Mouse (Mus musculus): ENCODE results near the gene Urb1.

The Urb1 gene

DNA sequence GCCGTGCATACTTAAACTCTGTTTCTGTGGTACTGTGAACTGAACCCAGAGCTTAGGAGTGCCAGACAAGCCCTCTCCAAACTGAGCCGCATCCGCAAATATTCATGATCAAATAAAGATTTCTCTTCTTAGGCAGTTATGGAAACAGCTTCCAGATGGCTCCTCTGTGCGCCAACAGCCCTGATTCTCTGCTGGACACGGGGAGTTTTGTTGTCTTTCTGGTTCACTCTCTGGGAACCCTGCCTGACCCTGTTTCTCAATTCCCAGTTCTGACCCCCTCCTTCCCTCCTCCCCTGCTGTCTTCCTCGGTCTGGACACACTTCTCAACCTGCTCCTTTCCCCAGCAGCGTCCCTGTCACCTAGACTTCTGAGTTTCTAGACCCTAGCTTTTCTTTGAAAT lies 12.8 kb upstream of the Urb1 start:
- 46% methylated on average over 7 of the region's 7 CpGs for WGBS

DNA sequence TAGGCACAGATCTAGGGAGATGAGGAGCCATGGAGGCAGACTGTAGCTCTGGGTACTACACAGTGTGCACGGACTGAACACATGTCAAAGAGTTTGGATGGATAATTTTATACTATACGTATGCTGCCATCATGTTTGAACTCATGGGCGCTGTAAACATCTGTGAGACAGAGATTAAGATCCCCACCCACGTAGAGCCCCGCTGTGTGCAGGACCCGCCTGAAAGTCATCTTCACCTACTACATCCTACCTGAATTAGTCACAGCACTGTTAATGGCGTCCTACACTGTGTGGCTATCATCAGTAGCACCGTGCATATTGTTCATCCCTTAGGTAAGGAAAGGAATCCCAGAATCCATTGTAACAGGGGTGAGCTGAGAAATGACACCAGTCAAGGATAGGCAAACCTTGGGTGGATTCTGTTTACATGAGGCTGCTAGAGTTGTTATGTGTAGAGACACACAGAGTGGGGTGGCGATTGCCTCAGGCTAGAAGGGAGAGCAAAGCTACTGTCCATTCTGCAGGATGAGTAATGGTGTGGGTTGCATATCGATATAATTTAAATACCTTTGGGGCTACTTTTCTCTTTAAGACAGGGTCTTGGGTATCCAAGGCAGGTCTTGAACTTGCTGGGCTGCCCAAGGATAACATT lies 12.2 kb upstream of the Urb1 start:
- 92% methylated on average over 10 of the region's 10 CpGs for WGBS

DNA sequence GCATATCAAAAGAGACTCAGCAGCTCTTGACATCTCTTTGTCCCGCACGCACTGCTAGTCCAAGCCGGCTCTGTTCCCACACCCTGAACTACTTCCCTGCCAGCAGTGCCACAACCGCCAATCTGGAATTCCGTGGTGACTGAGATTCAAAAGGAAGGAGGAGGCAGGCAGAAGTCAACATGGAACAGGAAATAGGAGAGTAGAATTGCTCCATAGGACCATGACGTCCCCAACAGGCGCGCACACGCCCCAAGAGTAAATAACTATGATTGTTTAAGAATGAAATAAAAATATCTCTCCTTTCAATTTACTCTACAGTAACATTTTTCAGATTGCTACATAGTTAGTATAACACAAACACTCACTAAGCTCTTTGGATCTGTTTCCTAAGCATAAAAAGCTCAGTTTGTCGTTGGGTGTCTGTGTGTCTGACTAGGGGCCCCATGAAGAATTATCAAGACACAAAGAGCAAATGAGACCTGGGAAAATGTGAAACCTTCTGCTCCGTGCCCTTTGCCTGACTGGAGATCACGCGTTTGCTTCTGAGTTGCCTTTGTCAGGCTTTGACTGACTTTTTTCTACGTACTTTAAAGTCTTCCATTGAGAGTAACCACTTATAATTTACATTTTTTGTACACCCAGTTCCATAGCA lies 11.0 kb upstream of the Urb1 start:
- WGBS: 70% methylated on average over 14 of the region's 14 CpGs

DNA sequence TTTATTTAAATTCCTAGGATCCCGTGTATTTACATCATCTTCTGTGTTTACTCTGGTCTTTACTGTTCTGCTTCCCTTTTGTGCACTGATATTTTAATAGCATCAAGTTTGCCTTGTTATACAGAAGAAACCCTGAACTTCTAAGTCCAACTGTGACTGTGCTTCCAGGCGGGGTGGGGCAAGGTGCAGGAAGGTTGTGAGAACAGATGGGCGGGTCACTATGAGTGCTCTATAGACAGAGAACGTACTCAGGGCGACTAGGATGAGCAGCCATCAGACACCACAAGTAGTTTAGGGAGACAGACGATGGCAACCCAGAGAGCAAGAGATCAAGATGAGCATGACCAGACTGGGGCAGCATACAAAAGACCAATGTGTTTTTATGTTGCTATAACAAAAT lies 10.1 kb upstream of the Urb1 start:
- WGBS: 85% methylated on average over 6 of the region's 6 CpGs

DNA sequence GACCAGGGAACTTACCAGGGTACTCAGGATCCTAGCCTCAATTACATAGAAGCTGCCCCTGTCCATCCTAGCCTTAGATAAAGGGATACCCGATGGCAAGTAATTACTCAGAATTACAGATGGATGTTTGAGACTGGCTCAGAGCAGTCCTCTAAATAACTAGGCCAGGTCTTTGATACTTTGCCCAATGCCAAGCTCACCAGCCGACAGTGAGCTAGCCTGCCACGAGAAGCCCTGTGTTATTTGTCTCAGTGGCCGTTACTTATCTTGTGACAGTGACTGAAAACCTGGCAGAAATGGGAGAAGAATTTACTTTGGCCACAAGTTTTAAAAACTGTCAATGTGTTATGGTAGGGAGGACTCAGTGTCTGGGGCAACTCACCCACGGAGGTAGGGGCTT lies 1.9 kb upstream of the Urb1 start:
- 81% methylated on average over 5 of the region's 5 CpGs for WGBS

DNA sequence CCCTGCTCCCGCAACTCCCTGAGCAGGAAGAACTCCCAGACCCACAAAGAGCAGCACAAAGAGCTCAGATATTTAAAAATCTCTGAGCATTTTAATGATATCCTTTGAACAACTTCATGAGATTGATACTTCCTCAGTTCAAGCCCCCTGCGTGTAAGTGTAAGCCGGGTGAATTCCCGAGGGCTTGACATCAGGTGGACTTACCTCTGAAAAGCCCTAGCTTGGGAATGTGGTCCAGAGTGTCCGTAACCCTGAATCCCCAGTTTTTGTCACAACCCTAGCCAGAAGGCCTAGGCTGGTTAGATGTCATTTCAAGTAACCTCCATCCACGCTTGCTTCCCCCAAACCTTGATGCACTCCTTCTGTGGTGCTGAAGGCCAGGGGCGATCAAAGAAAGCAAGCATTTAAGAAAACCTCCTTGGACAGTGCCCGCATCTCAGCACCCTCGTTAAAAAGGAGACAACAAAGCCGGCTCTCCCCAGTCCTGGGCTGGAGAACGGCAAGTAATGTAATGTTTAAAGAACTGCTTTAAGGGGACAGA lies 573 bp upstream of the Urb1 start:
- WGBS: 29% methylated on average over 11 of the region's 11 CpGs

DNA sequence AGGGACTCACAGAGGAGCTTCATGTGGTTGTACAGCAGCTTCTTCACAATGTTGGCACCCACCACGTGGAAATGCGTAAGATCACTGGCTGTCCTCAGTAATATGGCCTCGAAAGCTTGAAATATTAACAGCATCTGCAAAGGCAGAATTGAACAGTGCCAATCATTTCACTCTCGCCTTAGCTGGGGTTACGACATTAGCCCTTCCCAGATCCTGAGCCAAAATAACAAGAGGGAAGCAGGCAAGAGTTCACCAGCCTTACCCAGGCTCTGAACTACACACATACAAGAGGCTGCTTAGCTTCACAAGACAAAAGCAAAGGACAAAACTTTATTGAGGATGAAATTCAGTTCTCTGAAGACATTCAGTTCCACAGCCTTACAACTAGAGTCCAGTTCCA lies 5.7 kb downstream of the Urb1 start:
- 92% methylated on average over 5 of the region's 5 CpGs for WGBS

DNA sequence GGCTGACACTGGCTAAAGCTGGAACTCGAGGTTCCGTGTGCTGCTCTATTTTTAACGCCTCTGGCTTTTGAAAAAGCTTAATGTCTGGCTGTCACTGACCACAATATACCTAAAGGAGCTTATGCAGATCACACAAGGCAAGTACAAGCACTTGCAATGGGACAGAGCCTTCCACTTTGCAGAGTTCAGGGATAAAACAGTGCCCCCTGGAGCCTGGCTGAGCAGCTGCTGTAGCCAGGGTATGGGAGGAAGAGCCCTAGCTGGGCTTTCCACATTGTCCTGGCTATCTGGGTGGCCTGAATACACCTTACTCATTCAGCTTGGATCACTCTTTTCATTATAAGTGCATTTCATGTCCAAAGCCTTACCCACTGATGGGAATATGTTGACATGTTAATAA lies 8.3 kb downstream of the Urb1 start:
- WGBS: 70% methylated on average over 3 of the region's 3 CpGs

DNA sequence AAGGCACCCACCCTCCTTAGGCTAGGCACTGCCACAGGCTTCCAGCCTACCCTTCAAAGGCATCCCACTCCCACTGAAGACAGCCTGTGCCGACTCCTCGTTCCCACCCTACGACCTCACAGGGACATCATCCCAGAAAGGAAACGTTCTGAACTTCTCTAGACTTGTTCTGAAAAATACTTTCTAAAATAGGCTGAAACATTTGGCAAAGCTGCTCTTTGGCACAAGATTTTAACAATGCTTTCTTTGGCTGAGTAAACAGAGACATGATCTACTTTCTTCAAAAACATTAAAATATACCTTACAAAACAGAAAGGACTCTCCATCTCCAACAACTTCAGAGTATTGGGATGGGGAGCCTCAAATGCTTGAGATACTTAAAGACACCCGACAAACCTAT lies 9.0 kb downstream of the Urb1 start:
- 57% methylated on average over 5 of the region's 5 CpGs for WGBS

DNA sequence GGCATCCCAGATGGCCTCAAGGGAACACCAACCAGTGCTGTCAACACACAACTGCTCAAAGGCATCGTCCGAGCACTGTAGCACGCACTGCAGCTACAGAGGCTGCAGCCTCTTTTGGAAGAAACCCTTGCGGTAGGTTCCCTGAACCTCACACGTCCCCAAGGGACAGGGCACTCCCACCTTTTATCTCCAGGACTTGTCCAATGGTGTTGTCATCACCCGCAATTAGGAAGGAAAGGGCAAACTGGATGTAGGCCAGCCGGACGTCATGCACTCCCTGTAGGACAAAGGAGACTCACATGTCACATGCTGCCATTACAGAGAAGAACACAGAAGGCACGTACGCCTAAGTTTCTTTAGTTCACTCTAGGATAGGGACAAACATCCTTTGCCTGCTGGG lies 10.4 kb downstream of the Urb1 start:
- WGBS: 75% methylated on average over 10 of the region's 10 CpGs

DNA sequence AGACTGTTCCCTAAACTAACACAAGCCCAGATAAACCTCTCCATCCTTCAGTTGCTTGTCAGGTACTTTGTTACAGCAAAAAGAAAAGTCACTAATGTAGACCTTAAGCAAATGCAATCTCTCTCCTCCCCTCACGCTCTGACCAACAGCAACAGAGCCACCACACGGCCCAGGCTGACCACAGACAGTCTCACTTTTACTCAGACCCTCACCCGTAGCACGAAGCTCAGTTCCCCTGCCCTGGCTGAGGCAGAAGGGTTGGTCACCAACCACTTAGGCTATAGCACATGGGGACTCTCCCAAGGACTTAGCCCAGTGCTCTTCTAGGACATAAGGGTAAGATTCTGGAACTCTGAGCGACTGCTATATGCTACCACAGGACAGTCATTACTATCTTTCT lies 11.4 kb downstream of the Urb1 start:
- 94% methylated on average over 5 of the region's 5 CpGs for WGBS

DNA sequence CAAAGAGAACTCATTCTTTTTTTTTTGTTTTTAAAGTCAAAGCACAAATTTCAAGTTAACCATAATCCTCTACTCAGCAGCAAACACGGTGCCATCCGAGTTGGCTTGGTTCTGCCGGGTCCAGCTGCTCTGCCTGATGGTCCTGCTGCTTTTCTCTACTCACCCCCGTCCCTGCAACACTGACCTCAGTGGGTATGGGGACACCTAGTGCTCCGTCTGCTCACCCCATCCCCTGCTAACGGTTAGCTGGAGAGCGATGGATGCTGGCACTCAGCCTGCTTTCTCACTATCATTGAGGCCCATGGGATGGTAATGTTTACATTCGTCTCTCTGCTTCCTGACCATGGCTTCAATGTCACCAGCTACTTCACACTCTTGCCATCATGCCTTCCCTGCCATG lies 11.8 kb downstream of the Urb1 start:
- 89% methylated on average over 8 of the region's 8 CpGs for WGBS

DNA sequence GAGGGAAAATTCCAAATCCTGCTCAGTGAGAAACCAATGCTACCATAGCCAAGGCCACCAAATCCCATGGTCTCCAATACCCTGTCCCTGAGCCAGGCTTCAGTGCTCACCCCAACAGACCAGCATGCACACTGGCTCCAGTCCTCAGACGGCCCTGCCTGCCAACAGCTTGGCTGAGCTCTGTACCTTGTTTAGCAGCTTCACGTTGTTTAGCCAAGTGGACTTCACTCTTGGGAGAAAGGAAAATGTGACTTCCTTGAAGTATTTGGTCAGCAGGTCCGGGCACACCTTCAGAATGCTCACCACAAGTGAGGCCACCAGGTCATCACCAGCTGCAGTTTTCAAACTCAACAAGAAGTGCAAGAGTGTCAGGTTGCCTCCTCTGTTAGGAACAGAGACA lies 17.7 kb downstream of the Urb1 start:
- 52% methylated on average over 3 of the region's 3 CpGs for WGBS

DNA sequence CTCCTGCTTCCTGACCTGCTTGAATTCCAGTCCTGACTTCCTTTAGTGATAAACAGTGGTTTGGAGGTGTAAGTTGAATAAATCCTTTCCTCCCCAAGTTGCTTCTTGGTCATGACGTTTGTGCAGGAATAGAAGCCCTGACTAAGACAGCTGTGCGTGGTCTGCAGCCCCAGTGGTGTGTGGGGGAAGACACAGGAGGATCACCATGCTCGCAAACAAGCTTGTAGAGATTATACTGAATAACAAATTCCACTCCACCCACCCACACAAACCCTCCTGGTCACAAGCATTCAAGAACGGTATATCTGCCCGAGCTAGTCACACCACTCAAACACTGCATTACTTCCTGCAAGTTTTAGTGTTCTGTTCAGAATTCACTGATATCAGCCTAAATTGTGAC lies 18.1 kb downstream of the Urb1 start:
- 61% methylated on average over 5 of the region's 5 CpGs for WGBS

DNA sequence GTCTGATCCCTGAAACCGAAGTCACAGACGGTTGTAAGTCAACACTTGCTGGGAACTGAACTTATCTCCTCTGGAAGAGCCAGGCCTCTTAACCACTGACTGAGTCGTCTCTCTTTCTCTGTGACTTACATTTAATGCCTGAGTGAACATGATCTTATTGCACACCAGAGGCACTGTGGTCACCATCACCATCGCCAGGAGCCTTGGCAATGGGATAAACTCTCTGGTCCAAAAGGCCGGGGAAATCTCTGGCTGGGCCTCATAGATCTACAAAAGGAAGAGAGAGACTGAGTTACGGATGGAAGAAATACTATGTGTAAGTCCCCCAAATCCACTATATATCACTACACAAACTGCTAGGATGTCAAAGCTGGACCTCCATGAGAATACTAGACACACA lies 19.3 kb downstream of the Urb1 start:
- 81% methylated on average over 6 of the region's 6 CpGs for WGBS

DNA sequence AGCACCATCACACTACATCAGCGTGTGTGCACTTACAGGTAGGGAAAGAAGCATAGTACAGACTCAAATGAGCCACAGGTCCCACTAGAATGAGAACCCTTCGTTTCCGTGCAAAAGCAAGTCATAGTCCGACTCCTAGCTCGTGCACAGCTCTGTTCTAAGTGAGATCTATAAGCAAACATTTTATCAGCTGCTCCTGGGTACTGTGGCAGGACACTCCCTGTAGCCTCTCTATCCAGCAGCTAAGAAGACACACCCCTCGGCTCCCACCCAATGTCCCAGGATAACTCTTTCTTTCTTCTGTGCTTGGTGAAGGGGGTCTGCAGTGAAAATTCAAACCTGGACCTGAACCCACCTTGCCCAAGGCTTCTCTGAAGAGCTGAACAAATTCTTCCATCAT lies 21.6 kb downstream of the Urb1 start:
- 93% methylated on average over 6 of the region's 6 CpGs for WGBS

DNA sequence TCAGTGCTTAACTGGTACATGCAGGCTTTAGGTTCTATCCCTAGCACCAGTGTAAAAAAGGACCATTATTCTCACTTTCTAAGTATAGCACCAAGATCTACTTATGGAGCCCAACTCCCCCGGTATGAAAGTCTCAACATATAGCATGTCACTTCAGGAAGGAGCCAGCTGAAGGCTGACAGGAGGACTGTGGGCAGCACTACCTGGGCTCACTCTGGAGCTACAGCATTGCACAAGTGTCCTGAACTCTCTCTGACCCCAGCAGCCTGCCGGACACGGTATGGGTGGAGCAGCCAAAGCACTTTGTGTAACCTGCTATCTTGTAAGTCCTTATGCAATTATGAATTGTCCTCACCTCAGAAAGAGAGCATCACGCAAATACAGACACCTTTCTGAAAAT lies 25.0 kb downstream of the Urb1 start:
- WGBS: 55% methylated on average over 4 of the region's 4 CpGs

DNA sequence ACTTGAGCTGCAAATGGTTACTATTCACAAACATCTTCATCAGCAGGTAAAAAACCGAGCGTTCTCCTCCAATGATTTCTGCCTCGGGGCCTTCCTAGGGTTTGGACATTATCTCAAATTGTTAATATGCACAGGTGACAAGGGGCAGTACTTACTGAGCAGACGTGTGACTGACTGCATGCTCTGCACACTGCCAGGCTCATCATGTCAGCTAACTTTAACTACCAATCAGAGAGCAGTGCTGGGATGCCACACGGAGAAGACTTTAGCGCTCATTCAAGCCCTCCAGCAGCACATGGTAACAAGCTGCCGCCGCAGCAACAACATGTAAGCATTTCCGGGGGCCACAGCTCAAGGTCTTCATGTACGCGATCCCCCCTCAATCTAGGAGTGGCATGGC lies 26.9 kb downstream of the Urb1 start:
- WGBS: 92% methylated on average over 11 of the region's 11 CpGs

DNA sequence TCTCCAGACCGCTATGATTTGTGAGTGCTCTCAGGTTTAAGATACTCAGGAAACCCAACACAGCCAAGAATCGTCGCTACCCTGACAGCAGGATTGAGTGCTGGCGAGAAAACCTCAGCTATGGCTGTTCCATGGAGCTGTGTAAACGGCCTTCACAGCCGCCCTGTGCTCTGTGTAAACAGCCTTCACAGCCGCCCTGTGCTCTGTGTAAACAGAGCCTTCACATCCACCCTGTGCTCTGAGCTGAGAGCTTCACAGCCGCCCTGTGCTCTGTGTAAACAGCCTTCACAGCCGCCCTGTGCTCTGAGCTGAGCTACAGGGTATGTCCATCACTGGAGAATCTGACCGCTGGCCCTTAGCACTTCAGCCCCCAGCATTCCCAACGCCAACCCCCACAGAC lies 30.4 kb downstream of the Urb1 start:
- WGBS: 90% methylated on average over 11 of the region's 11 CpGs

DNA sequence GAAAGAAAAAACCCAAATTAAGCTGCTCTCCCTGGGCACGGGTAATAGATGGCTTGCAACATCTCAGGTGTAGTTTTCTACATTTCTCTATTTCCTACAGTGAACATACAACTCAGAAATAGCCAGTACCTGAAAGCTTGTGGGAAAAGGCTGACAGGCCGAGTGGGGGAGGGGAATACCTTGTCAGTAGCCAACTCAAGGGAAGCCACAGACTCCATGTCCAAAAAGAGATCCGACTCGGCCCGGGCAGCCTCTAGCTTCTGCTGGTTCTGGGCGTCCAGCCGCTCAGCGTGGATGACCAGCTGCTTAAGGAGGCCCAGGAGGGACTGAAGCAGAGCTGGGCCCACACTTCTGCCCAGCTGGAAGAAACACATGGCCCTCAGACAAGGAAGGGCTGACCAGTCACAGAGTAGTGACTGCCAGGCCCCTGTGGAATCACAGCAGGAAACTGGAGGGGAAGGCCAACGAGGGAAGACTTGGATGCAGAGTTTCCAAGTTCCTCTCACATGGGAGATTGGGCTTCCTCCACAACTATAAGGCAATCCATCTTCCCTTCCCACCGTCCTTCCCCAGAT lies 34.2 kb downstream of the Urb1 start:
- 81% methylated on average over 10 of the region's 10 CpGs for WGBS

DNA sequence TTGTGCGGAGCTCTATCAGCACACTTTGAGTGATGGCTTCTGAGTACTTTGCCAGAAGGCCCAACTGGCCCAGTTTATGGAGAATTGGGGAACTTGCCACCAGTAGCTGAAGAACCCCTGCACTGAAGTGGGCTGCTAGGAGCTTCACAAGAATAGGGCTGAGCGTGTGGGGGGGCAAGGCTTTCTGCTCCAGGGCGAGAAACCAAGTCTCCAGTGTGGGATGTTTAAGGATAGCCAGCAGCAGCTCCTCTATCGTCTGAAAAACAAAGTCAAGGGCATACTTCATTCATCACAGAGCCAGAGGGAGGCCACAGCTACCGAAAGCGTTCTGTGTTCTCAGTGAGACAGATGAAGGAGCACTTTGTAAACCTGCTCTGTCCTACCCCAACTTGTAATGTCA lies 35.6 kb downstream of the Urb1 start:
- 86% methylated on average over 6 of the region's 6 CpGs for WGBS

DNA sequence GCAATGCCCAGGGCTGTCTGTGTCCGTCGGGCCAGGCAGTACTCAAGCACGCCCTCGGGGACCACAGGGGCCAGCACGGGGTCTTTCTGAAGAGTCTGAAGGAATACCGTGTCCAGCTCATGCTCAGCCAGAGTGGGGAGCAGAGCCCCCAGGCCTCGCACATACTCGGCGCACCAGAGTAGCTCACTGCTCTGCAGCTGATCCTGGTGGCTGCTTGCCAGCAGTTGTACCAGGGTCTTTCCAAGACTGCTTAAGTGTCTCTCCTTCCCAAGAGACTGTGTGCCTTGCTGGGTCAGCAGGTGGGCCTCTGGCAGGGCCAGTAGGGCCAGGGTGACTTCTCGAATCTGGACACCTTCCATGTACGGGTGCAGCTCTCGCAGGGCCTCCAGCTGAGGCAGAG lies 36.0 kb downstream of the Urb1 start:
- WGBS: 91% methylated on average over 12 of the region's 12 CpGs

DNA sequence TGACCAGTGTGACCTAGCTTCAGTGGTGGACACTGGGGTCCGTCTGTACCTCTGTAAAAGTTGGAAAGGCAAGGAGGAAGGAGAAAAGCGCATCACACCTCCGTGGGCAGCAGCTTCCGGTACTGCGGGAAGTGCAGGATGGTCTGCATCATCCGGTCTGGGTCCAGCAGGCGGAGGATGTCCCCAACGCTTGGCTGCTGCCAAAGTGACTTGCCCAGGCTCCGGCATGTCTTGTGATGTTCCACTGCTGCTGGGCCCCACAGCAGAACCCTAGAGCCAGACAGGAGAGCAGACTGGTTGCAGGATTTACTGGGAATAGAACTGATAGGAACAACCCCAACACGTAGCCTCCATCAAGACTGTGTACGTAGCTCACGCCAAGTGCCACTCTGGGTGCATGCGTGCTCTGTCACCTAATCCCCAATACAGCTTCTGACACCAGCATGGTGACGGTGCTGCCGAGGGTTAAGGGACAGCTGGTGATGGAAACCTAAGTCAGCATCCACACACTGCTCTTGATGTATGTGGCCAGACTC lies 43.2 kb downstream of the Urb1 start:
- 96% methylated on average over 15 of the region's 15 CpGs for WGBS

All from cerebral cortex, adult 2 months (tissue).